Mouse (Mus musculus): ENCODE measurements at regions not wholly inside any gene's neighbourhood (a gene's known extent, or its start where the extent isn't known, plus 50 kb on each side); places are given as distances from the start of the nearest gene placed in this dataset.
"Not testable (repeated sequence)": the region's sequence is repeated elsewhere in the genome, so short reads cannot be mapped to it uniquely, and the experiment has no call there.

GRCm38 (mm10) chr19:51303708-51304107 lies 625.3 kb upstream of the Sorcs1 start:
- Histone ChIP-seq H3K4me2 (ENCODE audit: insufficient read depth, low read depth, poor library complexity, severe bottlenecking) (no peak overlapping the region), H3K27me3 (replicated peaks) (no peaks in the 10 kb centered on the region), H3K4me3 (replicated peaks in 1 of 3; ENCODE audit: low read depth in 2 of 3, low read length in 2 of 3, poor library complexity in 1 of 3) (no peak overlapping the region), H3K4me1 (ENCODE audit: control insufficient read depth in 1 of 2, insufficient read depth in 2 of 2) (no peaks in the 10 kb centered on the region), H3K9me3 (replicated peaks; ENCODE audit: low read length) (peaks cover 14% of the 10 kb centered on the region), H3K79me2 (replicated peaks; ENCODE audit: control insufficient read depth, extremely low read depth, insufficient read depth, poor library complexity, severe bottlenecking) (no peaks in the 10 kb centered on the region), H3K27ac (ENCODE audit: insufficient read depth, low read depth) (no peak overlapping the region), H3K36me3 (replicated peaks in 1 of 2; ENCODE audit: control insufficient read depth in 1 of 2, insufficient read depth in 1 of 2, low read length in 1 of 2) (no peaks in the 10 kb centered on the region), H3K9ac (ENCODE audit: insufficient read depth, low read depth) (no peak overlapping the region)
- no peak for DNase-seq (ENCODE audit: extremely low read depth)
- dilution Hi-C loops (cut with MboI; ENCODE audit: extremely low pct_ligation_motif_present, extremely low pct_unique_long_range_greater_than_20kb, low sequenced_read_pairs), result no loop called here
- in situ Hi-C loops (cut with MboI; ENCODE audit: low pct_ligation_motif_present, low pct_unique_long_range_greater_than_20kb, low sequenced_read_pairs), result no loop called here
- TF ChIP-seq ETS1 (conservative IDR thresholded peaks at IDR 0.05; ENCODE audit: low read depth, low read length), result no peak
- TF ChIP-seq TBP (conservative IDR thresholded peaks at IDR 0.05; ENCODE audit: low read depth, low read length), result no peak
- TF ChIP-seq MYC (IDR thresholded peaks at IDR 0.05; ENCODE audit: low read depth, low read length), result no peak
- no peak for TF ChIP-seq SIN3A (IDR thresholded peaks at IDR 0.05; ENCODE audit: low read length)
- no peak for TF ChIP-seq NELFE (IDR thresholded peaks at IDR 0.05; ENCODE audit: low read depth, low read length)
- no peak for TF ChIP-seq KAT2A (IDR thresholded peaks at IDR 0.05; ENCODE audit: insufficient replicate concordance, low read length)
- TF ChIP-seq MAFK (IDR thresholded peaks at IDR 0.05; ENCODE audit: insufficient replicate concordance, low read length), result no peak
- TF ChIP-seq POLR2A (IDR thresholded peaks at IDR 0.05; ENCODE audit: low read depth, low read length), result no peak
- no peak for TF ChIP-seq EP300 (IDR thresholded peaks at IDR 0.05; ENCODE audit: low read length)
- TF ChIP-seq CTCF (conservative IDR thresholded peaks at IDR 0.05 in 1 of 2, IDR thresholded peaks at IDR 0.05 in 1 of 2; ENCODE audit: low read depth in 2 of 2, low read length in 2 of 2), result no peak
- TF ChIP-seq JUND (conservative IDR thresholded peaks at IDR 0.05; ENCODE audit: low read depth, low read length), result no peak
- no peak for TF ChIP-seq MEF2A (IDR thresholded peaks at IDR 0.05; ENCODE audit: borderline replicate concordance, low read depth, low read length)
- TF ChIP-seq CHD2 (IDR thresholded peaks at IDR 0.05; ENCODE audit: low read length), result no peak
- TF ChIP-seq POLR2AphosphoS2 (IDR thresholded peaks at IDR 0.05; ENCODE audit: low read depth, low read length), result no peak

DNA sequence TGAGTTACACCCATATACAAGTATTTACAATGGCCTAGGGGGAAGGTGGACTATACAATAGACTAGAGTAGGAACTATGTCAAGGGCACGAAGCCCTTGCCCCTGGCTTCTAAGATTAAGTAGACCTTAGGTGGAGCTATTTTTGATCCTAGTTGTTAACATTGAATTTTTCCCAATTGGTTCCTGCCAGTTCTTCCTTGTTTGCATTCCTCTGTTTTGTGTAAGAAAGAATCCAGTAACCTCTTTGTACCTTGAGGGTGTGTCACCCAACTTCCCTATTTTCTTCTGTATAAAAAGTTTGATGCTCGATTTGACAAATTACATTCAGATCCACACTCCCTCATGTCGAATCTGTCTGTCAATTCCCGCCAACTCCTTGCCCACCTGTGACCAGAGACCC lies 618.2 kb upstream of the Sorcs1 start:
- H3K27me3 ChIP-seq (replicated peaks); H3K4me2 ChIP-seq (ENCODE audit: insufficient read depth, low read depth, poor library complexity, severe bottlenecking); H3K4me1 ChIP-seq (ENCODE audit: control insufficient read depth in 1 of 2, insufficient read depth in 2 of 2); H3K27ac ChIP-seq (ENCODE audit: insufficient read depth, low read depth); dilution Hi-C loops (cut with MboI; ENCODE audit: extremely low pct_ligation_motif_present, extremely low pct_unique_long_range_greater_than_20kb, low sequenced_read_pairs); H3K4me3 ChIP-seq (replicated peaks in 1 of 3; ENCODE audit: low read depth in 2 of 3, low read length in 2 of 3, poor library complexity in 1 of 3); H3K79me2 ChIP-seq (replicated peaks; ENCODE audit: control insufficient read depth, extremely low read depth, insufficient read depth, poor library complexity, severe bottlenecking); H3K9ac ChIP-seq (ENCODE audit: insufficient read depth, low read depth); in situ Hi-C loops (cut with MboI; ENCODE audit: low pct_ligation_motif_present, low pct_unique_long_range_greater_than_20kb, low sequenced_read_pairs); DNase-seq (ENCODE audit: extremely low read depth); H3K36me3 ChIP-seq (replicated peaks in 1 of 2; ENCODE audit: control insufficient read depth in 1 of 2, insufficient read depth in 1 of 2, low read length in 1 of 2): not testable (repeated sequence)
- peaks cover 18% of the 10 kb centered on the region for H3K9me3 ChIP-seq (replicated peaks; ENCODE audit: low read length)

- Histone ChIP-seq H3K36me3 (replicated peaks in 1 of 2; ENCODE audit: control insufficient read depth in 1 of 2, insufficient read depth in 1 of 2, low read length in 1 of 2) (no peaks in the 10 kb centered on the region), H3K4me1 (ENCODE audit: control insufficient read depth in 1 of 2, insufficient read depth in 2 of 2) (no peaks in the 10 kb centered on the region), H3K79me2 (replicated peaks; ENCODE audit: control insufficient read depth, extremely low read depth, insufficient read depth, poor library complexity, severe bottlenecking) (no peaks in the 10 kb centered on the region), H3K9me3 (replicated peaks; ENCODE audit: low read length) (peaks cover 43% of the 10 kb centered on the region), H3K4me3 (replicated peaks in 1 of 3; ENCODE audit: low read depth in 2 of 3, low read length in 2 of 3, poor library complexity in 1 of 3) (no peak overlapping the region), H3K27me3 (replicated peaks) (no peaks in the 10 kb centered on the region), H3K4me2 (ENCODE audit: insufficient read depth, low read depth, poor library complexity, severe bottlenecking) (no peak overlapping the region), H3K27ac (ENCODE audit: insufficient read depth, low read depth) (no peak overlapping the region), H3K9ac (ENCODE audit: insufficient read depth, low read depth) (no peak overlapping the region)
- dilution Hi-C loops (cut with MboI; ENCODE audit: extremely low pct_ligation_motif_present, extremely low pct_unique_long_range_greater_than_20kb, low sequenced_read_pairs) (no loop called here), in situ Hi-C loops (cut with MboI; ENCODE audit: low pct_ligation_motif_present, low pct_unique_long_range_greater_than_20kb, low sequenced_read_pairs) (no loop called here)
- DNase-seq (ENCODE audit: extremely low read depth), result no peak
- TF ChIP-seq ZNF384 (IDR thresholded peaks at IDR 0.05; ENCODE audit: low read depth, low read length) (no peak), IRF4 (IDR thresholded peaks at IDR 0.05; ENCODE audit: low read depth, low read length) (no peak), HCFC1 (IDR thresholded peaks at IDR 0.05; ENCODE audit: low read depth, low read length) (no peak), MYC (IDR thresholded peaks at IDR 0.05; ENCODE audit: low read depth, low read length) (no peak), CHD1 (IDR thresholded peaks at IDR 0.05; ENCODE audit: low read depth, low read length) (no peak), MXI1 (IDR thresholded peaks at IDR 0.05; ENCODE audit: low read depth, low read length) (no peak), JUN (IDR thresholded peaks at IDR 0.05; ENCODE audit: insufficient read depth, low read depth, low read length) (no peak)
These were observed 590.6 kb upstream of the Sorcs1 start for GRCm38 (mm10) chr19:51268978-51269556.
